Mouse (Mus musculus) kidney, adult 2 months (tissue): ENCODE measurements around the gene Col4a4.

Experiments used
- CTCF ChIP-seq: fragments of 200-500 bp; conservative IDR thresholded peaks from 2 replicates; pipeline ENCODE4 v1.5.1; 2011; ENCODE audit warnings: low read depth, mild to moderate bottlenecking, control low read depth, low read length, moderate library complexity, mixed read lengths; ENCODE audit not compliant: insufficient read depth, insufficient read length
- POLR2A ChIP-seq: fragments of 200-500 bp; IDR thresholded peaks from one replicate; pipeline ENCODE4 v1.6.1; 2011; ENCODE audit warnings: low read depth, low read length, control low read depth

DNA sequence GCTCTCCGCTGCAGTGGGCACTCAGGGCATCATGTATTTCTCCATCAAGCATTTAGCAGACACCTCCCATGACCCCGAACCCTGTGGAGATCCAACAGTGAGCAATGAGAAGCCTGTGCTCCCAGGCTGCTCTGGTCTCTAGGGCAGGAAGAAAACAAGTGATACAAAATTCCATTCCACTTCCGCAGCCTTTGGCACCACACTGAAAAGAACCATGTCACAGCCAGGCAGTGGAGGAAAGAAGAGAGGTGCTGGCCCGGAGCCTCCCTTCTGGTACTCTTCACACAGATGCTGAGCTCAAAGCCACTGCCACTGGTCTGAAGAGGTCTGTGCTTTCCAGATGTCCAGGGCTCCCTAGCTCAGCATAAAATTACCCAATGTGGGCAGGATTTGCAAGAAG is 125.6 kb downstream of the Col4a4 start:
- TF ChIP-seq CTCF (no peak), POLR2A (no peak)
